Mouse (Mus musculus): ENCODE measurements at regions not wholly inside any gene's neighbourhood (a gene's known extent, or its start where the extent isn't known, plus 50 kb on each side); places are given as distances from the start of the nearest gene placed in this dataset.

GRCm38 (mm10) chr3:42235515-42235914 lies 493.1 kb downstream of the D3Ertd751e start:
- H3K4me3 ChIP-seq (ENCODE audit: insufficient read depth, low read length) = no peak overlapping the region
- no peak overlapping the region for H3K27ac ChIP-seq (ENCODE audit: insufficient read depth, low read length)
- H3K4me1 ChIP-seq (ENCODE audit: control insufficient read depth, insufficient read depth, low read length) = no peaks in the 10 kb centered on the region
- TF ChIP-seq POLR2A (IDR thresholded peaks at IDR 0.05; ENCODE audit: low read depth, low read length) (no peak), CTCF (IDR thresholded peaks at IDR 0.05; ENCODE audit: borderline replicate concordance, insufficient read depth, low read length) (no peak)

Data from embryonic fibroblast, embryonic 13.5 days (primary cell).